Mouse (Mus musculus): Measurements from ENCODE around the gene Skor1. TPM values are rescaled to one million over a fixed set of nuclear protein-coding genes. Genes with fewer than 3 reads are reported as not detected.

Skor1 gene
- total and polyA plus RNA-seq, 2 experiments from 2014 or later: 9.2 to 36.3 TPM

DNA sequence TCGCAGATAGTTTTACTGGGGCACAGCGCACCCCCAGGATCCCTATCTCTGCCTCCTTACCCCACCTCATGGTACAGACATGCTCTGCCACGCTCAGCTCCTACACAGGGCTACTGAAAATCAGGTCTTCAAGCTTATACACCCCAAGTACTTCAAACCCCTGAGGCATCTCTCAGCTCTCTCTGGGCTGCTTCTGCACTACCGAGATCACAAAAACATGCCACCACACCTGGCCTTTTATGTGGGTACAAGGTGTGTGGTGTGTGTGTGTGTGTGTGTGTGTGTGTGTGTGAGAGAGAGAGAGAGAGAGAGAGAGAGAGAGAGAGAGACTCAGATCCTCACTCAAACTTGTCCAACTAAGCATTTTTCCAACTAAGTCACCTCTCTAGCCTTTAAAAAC is 59.6 kb downstream of the Skor1 start:
- Histone ChIP-seq H3K27me3 (ENCODE audit: insufficient read depth, low read length) (no peaks in the 10 kb centered on the region), H3K4me3 (ENCODE audit: low read length) (no peak overlapping the region), H3K9me3 (ENCODE audit: low read length) (no peaks in the 10 kb centered on the region), H3K36me3 (ENCODE audit: insufficient read depth, low read length) (no peaks in the 10 kb centered on the region), H3K9ac (replicated peaks; ENCODE audit: low read length) (no peak overlapping the region), H3K4me2 (ENCODE audit: low read depth, low read length) (no peak overlapping the region), H3K27ac (no peak overlapping the region), H3K4me1 (ENCODE audit: insufficient read depth, low read length) (0 out of 2 replicates have a peak, but pooled peaks cover 12% of the 10 kb centered on the region)
- no peak for ATAC-seq
- DNase-seq (ENCODE audit: low spot score): no peak
- no peak for TF ChIP-seq CTCF (IDR thresholded peaks at IDR 0.05; ENCODE audit: low read depth)
- 98% methylated on average over 4 of the region's 4 CpGs for WGBS

Other genes starting within 250 kb of the Skor1 start
- gene Pias1, start 161.0 kb downstream of the Skor1 start, total RNA-seq (2014; rRNA removed): 30.5 and 37.2 TPM in 2 replicates
- gene Pias1, start 161.0 kb downstream of the Skor1 start, polyA plus RNA-seq (2015; fragmentation: Nextera tagmentation; extraction: Ambion mirVana): 48.7 and 51.4 TPM in 2 replicates
- gene Map2k5, start 228.9 kb upstream of the Skor1 start, total RNA-seq (2014; rRNA removed): 19.6 and 22.4 TPM in 2 replicates
- 31.2 and 33.1 TPM in 2 replicates for gene Map2k5, start 228.9 kb upstream of the Skor1 start, polyA plus RNA-seq (2015; fragmentation: Nextera tagmentation; extraction: Ambion mirVana)

Data from hindbrain, postnatal 0 days (tissue).